Mouse (Mus musculus): ENCODE data around the gene Slc44a5. TPM values are rescaled to one million over a fixed set of nuclear protein-coding genes. Genes with fewer than 3 reads are reported as not detected.
"Not testable (repeated sequence)": the region's sequence is repeated elsewhere in the genome, so short reads cannot be mapped to it uniquely, and the experiment has no call there.

The Slc44a5 gene
- polyA plus RNA-seq, 1 experiment = 0.35 TPM

DNA sequence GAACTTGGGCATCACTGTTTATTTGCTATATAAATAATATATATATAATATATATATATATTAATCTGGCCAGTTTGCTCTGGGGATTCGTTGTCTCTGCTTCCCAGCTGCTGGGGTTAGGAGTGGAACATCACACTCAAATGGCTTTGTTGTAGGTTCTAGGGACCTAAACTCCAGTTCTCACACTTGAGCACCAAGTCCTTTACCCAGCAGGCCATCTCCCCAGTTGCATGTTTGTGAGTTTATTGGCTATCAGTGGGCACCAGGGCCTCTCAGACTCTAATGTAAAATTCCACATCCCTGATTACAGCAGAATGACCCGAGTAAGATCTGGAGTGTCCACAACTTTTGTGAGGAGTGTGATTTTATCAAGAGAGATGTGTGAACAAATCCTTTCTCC is 161.5 kb downstream of the Slc44a5 start:
- no peak overlapping the region for H3K27ac ChIP-seq (ENCODE audit: insufficient read depth, low read length)
- TF ChIP-seq CTCF (IDR thresholded peaks at IDR 0.05; ENCODE audit: borderline replicate concordance, insufficient read depth, low read length) (no peak), POLR2A (IDR thresholded peaks at IDR 0.05; ENCODE audit: low read depth, low read length) (no peak)
- no peak overlapping the region for H3K4me3 ChIP-seq (ENCODE audit: insufficient read depth, low read length)
- no peaks in the 10 kb centered on the region for H3K4me1 ChIP-seq (ENCODE audit: control insufficient read depth, insufficient read depth, low read length)

DNA sequence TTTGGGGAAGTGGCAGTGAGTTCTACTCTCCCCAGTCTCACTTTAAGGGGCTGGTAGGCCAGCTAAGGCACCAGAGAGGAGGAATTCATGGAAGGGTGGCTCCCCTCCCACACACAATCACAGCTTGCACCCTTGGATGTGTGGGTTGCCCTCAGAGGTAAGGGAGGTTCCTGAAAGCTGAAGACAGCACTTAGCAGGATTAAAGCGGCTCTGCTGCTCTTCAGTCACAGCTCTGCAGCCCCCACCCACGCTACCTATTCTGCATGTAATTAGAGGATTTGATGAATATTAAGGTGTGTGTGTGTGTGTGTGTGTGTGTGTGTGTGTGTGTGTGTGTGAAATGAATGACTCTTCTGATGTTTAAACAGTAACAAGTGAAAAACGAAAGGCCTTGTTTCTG is 163.3 kb downstream of the Slc44a5 start:
- Histone ChIP-seq H3K27ac (ENCODE audit: insufficient read depth, low read length) (no peak overlapping the region), H3K4me1 (ENCODE audit: control insufficient read depth, insufficient read depth, low read length) (no peaks in the 10 kb centered on the region), H3K4me3 (ENCODE audit: insufficient read depth, low read length) (no peak overlapping the region)
- TF ChIP-seq CTCF (IDR thresholded peaks at IDR 0.05; ENCODE audit: borderline replicate concordance, insufficient read depth, low read length) (no peak), POLR2A (IDR thresholded peaks at IDR 0.05; ENCODE audit: low read depth, low read length) (no peak)

DNA sequence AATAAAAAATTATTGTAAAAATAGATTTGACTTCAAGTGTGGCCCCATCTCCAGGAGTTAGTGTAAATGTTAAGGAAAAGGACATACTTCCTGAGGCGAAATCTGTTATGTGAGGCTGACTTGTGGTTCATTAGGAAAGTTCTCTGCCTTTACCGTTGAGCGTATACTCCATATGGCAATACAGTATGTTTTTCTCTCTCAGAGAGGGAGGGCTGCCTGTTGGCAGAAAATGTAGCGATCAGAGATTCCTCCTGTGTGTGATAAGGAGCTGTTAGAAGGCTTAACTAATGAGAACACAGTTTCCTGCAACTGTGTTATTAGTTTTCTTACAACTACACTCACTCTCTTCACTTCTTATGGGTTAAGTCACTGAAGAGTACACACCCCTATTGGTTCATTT is 168.1 kb downstream of the Slc44a5 start:
- no peaks in the 10 kb centered on the region for H3K4me1 ChIP-seq (ENCODE audit: control insufficient read depth, insufficient read depth, low read length)
- no peak overlapping the region for H3K27ac ChIP-seq (ENCODE audit: insufficient read depth, low read length)
- TF ChIP-seq POLR2A (IDR thresholded peaks at IDR 0.05; ENCODE audit: low read depth, low read length) = no peak
- no peak for TF ChIP-seq CTCF (IDR thresholded peaks at IDR 0.05; ENCODE audit: borderline replicate concordance, insufficient read depth, low read length)
- H3K4me3 ChIP-seq (ENCODE audit: insufficient read depth, low read length) = no peak overlapping the region

DNA sequence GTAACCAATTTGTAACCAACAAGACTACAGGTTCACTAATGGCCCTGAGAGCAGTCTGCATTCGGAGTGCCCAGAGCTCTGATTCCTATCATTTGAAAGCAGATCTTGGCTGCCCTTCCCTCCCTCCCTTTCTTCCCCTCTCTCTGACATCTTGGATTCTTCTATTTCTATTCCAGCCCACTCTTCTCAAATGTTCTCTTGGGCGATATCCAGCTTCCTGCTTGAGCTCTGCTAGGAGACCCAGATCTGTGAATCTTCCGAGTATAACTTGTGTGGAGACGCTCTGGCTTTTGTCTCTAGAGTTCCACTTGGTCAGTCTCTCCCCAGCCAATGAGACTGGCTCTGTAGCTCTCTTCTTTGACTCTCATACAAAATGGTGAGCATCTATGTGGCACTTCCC is 169.4 kb downstream of the Slc44a5 start:
- no peak overlapping the region for H3K27ac ChIP-seq (ENCODE audit: insufficient read depth, low read length)
- no peak for TF ChIP-seq POLR2A (IDR thresholded peaks at IDR 0.05; ENCODE audit: low read depth, low read length)
- TF ChIP-seq CTCF (IDR thresholded peaks at IDR 0.05; ENCODE audit: borderline replicate concordance, insufficient read depth, low read length) = no peak
- no peak overlapping the region for H3K4me3 ChIP-seq (ENCODE audit: insufficient read depth, low read length)
- H3K4me1 ChIP-seq (ENCODE audit: control insufficient read depth, insufficient read depth, low read length) = no peaks in the 10 kb centered on the region

DNA sequence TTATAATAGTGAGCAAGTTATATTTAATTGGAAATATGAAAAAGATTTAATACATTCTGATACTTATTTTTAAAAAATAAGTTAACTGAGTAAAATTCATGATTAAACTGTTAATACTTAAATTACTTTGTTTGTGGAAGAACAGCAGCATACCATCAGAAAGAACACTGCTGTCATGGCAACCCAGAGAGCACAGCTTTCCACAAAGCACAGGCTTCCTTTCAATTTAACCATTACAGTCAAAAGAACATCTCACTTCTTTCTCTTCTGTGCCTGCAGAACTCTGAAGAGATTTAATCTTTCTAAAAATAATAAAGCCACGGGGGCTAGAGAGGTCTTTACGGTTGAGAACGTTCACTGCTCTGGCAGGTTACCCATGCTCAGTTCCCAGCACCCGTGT is 172.5 kb downstream of the Slc44a5 start:
- TF ChIP-seq CTCF (IDR thresholded peaks at IDR 0.05; ENCODE audit: borderline replicate concordance, insufficient read depth, low read length) (no peak), POLR2A (IDR thresholded peaks at IDR 0.05; ENCODE audit: low read depth, low read length) (no peak)
- H3K4me3 ChIP-seq (ENCODE audit: insufficient read depth, low read length) = no peak overlapping the region
- H3K27ac ChIP-seq (ENCODE audit: insufficient read depth, low read length) = no peak overlapping the region
- H3K4me1 ChIP-seq (ENCODE audit: control insufficient read depth, insufficient read depth, low read length) = no peaks in the 10 kb centered on the region

DNA sequence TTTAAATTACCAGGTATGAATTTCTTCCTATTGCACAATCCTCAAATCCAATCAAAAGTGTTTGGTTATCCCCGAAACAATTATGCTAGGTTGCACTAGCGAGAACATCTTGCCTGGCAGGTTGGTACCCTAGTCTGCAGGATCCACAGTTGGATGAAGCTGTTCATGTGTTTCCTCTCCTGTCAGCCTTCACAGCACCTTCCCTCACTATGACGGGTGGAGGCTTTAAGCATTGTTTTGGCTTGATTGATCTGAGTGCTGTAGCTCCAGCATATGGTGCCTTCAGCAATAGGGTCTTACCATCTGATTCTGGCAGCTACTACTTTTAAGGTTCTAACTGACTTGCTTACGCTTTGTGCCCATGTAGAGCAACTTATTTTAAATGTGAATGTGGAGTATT is 176.5 kb downstream of the Slc44a5 start:
- Histone ChIP-seq H3K4me1 (ENCODE audit: control insufficient read depth, insufficient read depth, low read length) (no peaks in the 10 kb centered on the region), H3K27ac (ENCODE audit: insufficient read depth, low read length) (no peak overlapping the region), H3K4me3 (ENCODE audit: insufficient read depth, low read length) (no peak overlapping the region)
- no peak for TF ChIP-seq CTCF (IDR thresholded peaks at IDR 0.05; ENCODE audit: borderline replicate concordance, insufficient read depth, low read length)
- no peak for TF ChIP-seq POLR2A (IDR thresholded peaks at IDR 0.05; ENCODE audit: low read depth, low read length)

DNA sequence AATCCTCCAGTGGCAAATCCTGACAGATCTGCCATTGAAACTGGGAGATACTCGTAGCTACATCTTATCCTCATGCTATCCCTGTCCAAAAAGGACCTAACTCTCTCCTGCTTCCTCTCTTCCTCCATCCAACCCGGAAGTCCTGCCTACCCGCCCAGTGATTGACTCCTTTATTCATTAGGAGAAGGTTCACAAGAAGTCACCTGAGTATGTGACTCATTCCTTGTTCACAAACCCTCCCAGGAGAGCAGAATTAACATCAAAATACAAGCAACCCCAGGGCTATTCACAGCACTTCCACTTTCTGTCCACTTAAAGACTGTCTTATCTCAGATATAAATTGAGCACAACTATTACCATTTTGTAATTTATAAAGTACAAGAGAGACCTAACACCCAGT is 180.3 kb downstream of the Slc44a5 start:
- H3K4me1 ChIP-seq (ENCODE audit: control insufficient read depth, insufficient read depth, low read length); H3K4me3 ChIP-seq (ENCODE audit: insufficient read depth, low read length): not testable (repeated sequence)

DNA sequence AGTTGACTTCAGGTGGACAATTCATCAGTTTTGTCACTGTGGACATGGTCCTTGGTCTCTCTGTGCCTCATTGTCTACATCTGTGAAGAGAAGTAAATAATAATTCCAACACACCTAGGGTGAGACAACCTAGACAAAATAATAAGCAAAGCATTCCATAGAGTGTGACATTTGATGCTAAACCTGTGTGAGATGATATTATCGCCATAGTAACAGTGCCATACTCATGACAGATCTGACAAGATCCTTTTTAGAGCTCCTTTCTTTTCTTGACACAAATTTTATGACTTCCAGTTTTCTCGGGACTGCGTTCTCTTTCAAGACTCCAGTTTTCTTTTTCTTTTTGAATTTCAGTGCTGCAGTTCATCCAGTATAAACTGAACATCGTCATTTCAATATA is 192.6 kb downstream of the Slc44a5 start:
- Histone ChIP-seq H3K4me3 (ENCODE audit: insufficient read depth, low read length) (no peak overlapping the region), H3K4me1 (ENCODE audit: control insufficient read depth, insufficient read depth, low read length) (no peaks in the 10 kb centered on the region), H3K27ac (ENCODE audit: insufficient read depth, low read length) (no peak overlapping the region)
- TF ChIP-seq POLR2A (IDR thresholded peaks at IDR 0.05; ENCODE audit: low read depth, low read length) (no peak), CTCF (IDR thresholded peaks at IDR 0.05; ENCODE audit: borderline replicate concordance, insufficient read depth, low read length) (no peak)

More for the DNA sequence above, 180.3 kb downstream of the Slc44a5 start:
- H3K27ac ChIP-seq (ENCODE audit: insufficient read depth, low read length) = not testable (repeated sequence)

DNA sequence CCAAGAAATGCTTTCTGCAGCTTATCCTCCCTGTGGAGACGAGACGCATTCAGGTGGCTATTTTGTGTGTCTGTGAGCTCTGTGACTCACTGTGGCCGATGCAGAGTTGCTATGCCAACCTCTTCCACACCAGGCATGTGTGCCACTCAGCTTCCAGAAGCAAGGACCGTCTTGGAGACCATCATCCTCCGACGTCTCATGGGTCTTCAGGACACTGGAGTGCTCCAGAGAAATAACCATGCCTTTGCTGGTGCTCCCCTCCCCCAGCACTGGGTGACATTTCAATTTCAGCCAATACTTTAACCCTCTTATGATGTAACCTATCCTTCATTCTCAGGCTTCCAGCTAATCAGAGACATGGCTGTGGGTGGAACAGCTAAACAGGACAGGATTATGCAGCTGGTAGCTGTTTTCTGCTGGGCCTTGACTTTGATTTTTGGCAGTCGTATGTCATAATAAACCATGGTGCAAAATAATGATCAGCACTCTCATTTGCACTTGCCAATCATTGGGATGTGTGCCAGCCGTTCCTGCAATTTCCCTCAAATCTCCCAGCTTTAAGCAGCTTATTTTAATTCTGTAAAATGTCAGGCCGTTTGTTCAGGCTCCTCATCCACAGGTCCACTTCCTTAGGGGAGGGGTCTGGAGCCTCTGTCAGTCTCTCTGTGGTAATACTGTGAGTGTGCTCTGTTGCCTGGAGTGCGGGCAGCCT is 198.8 kb downstream of the Slc44a5 start:
- no peak overlapping the region for H3K27ac ChIP-seq (ENCODE audit: insufficient read depth, low read length)
- no peak for TF ChIP-seq CTCF (IDR thresholded peaks at IDR 0.05; ENCODE audit: borderline replicate concordance, insufficient read depth, low read length)
- TF ChIP-seq POLR2A (IDR thresholded peaks at IDR 0.05; ENCODE audit: low read depth, low read length) = no peak
- H3K4me1 ChIP-seq (ENCODE audit: control insufficient read depth, insufficient read depth, low read length) = no peaks in the 10 kb centered on the region
- no peak overlapping the region for H3K4me3 ChIP-seq (ENCODE audit: insufficient read depth, low read length)

DNA sequence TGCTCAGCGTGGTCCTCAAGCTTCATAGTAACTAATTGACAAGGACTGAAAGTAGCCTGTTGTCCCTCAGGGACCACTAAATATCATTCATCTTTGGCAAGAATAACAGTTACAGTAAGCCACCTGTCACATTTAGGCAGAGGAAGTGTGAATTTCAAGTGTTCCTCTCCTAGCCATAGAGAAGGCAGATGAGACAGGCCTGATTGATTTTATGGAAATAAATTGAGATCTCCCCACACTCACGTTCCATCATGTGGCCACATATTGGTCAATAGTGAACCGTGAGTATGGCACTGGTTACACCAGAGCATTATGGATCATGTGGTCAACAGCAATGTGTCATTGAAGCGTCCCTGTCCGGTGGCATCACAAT is 199.3 kb downstream of the Slc44a5 start:
- no peak overlapping the region for H3K27ac ChIP-seq (ENCODE audit: insufficient read depth, low read length)
- H3K4me3 ChIP-seq (ENCODE audit: insufficient read depth, low read length) = no peak overlapping the region
- TF ChIP-seq CTCF (IDR thresholded peaks at IDR 0.05; ENCODE audit: borderline replicate concordance, insufficient read depth, low read length) = no peak
- no peak for TF ChIP-seq POLR2A (IDR thresholded peaks at IDR 0.05; ENCODE audit: low read depth, low read length)
- H3K4me1 ChIP-seq (ENCODE audit: control insufficient read depth, insufficient read depth, low read length) = no peaks in the 10 kb centered on the region

DNA sequence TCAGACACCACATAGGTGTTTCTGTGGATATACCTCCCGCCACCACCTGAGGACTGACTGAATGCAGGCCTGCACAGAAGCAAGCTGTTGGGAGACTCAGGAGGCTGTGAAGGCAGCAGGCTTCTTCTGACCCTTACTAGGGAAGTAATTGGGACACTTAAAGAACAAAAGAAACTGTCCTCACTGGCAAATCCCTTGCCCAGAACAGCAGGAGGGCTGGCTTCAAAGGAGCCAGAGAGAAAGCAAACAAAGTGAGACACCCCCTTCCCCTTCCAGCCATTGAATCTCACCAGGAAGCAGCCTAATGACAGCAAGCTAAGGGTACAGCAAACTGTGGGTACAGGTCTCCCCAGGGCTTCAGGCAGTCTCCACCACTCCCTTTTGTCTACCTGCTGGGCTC is 200.3 kb downstream of the Slc44a5 start:
- Histone ChIP-seq H3K27ac (ENCODE audit: insufficient read depth, low read length) (no peak overlapping the region), H3K4me3 (ENCODE audit: insufficient read depth, low read length) (no peak overlapping the region), H3K4me1 (ENCODE audit: control insufficient read depth, insufficient read depth, low read length) (no peaks in the 10 kb centered on the region)
- TF ChIP-seq POLR2A (IDR thresholded peaks at IDR 0.05; ENCODE audit: low read depth, low read length) (no peak), CTCF (IDR thresholded peaks at IDR 0.05; ENCODE audit: borderline replicate concordance, insufficient read depth, low read length) (no peak)
